ENCODE assay signal across 8 mouse cellular contexts in the genomic region with DNA sequence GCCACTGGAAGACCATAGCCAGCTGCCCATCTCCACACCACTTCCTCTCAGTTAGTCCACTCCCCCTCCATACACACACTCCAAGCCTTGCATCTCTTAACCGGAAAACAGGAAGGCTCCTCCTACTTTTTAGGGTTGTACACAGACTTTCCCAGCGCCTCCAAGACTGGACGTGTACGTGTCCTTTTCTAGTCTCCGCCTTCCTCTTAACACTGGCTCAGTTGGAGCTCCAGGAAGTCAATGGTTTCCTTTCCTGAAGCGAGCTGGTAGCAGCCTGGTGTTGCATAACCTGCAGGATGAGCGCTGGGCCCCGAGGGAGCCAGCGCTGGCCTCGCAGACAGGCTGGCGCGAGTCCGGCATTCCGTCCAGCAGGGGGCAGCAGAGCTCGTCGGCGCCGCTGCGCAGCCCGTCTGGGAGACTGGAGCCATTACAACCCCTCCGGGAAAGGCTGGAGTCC.
DNase-seq lines count a peak whose midpoint lies in the region; ATAC-seq lines count a peak whose summit lies in the region.

No protein-coding gene starts in this region.

- no peak overlapping the region for H3K27ac ChIP-seq in hindbrain, embryonic 13.5 days

- peak overlapping the region; percentile 47 for H3K4me2 ChIP-seq in hindbrain, embryonic 13.5 days

- no peaks in the 10 kb centered on the region for H3K9me3 ChIP-seq in hindbrain, embryonic 13.5 days

- DNase-seq in T-cell, adult 2 months (ENCODE audit: low spot score): peak; percentile 61
- peak; percentile 95 to 97 for DNase-seq in cerebellum, postnatal 25 days
- peak; percentile 86 to 92 for DNase-seq in frontal cortex, postnatal 25 days (ENCODE audit: low spot score in 2 of 2)
- peak; percentile 91 to 92 for DNase-seq in layer of hippocampus, postnatal 14 days (ENCODE audit: low spot score in 2 of 2)
- peak; percentile 96 for DNase-seq in lung, postnatal 10 days
- DNase-seq in ovary, postnatal 14 days (ENCODE audit: low spot score): peak; percentile 97
- DNase-seq in thymus, postnatal 14 days: peak; percentile 88

- ATAC-seq in hindbrain, embryonic 13.5 days (ENCODE audit: low FRiP score): peak; percentile 86

- H3K4me1 ChIP-seq in hindbrain, embryonic 13.5 days (replicated peaks): peaks cover 24% of the 10 kb centered on the region

- 4% methylated on average over 21 of the region's 21 CpGs for WGBS in hindbrain, embryonic 13.5 days

- no peak overlapping the region for H3K9ac ChIP-seq in hindbrain, embryonic 13.5 days

- H3K27me3 ChIP-seq in hindbrain, embryonic 13.5 days: 0 out of 2 replicates have a peak, but pooled peaks cover 5% of the 10 kb centered on the region

- H3K4me3 ChIP-seq in hindbrain, embryonic 13.5 days: peak overlapping the region; percentile 27

- no peaks in the 10 kb centered on the region for H3K36me3 ChIP-seq in hindbrain, embryonic 13.5 days
